Mouse (Mus musculus) telencephalon, adult 2 months (tissue): ENCODE results near the gene Fgf11.

Experiments
- DNase-seq: peaks from one replicate; pipeline ENCODE4 v3.0.0-alpha.2; 2011; ENCODE audit warnings: low read depth, low spot score

The Fgf11 gene

DNA sequence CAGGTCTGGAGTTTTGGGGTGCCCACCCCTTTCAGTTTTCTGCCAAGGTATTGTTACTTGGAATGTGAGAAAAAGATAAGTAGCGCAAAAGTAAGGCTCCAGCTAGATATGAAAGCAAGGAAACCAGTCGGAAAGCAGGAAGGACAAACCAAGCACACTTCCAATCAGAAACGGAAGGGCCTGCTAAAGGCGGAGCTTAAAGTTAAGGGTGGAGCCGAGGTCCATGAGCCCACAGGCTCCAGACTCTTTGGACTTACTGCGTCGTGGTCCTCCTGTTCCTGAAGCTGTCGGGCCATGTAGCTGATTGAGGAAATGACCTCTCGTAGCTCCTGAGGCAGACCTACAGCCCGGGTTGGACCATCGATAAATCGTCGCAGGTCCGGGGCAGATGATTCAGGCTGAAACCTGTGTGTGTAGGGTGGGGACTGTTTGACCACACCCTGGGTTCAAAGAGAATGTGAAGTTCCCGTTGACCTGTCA is 16.8 kb downstream of the Fgf11 start:
- no peak for DNase-seq

DNA sequence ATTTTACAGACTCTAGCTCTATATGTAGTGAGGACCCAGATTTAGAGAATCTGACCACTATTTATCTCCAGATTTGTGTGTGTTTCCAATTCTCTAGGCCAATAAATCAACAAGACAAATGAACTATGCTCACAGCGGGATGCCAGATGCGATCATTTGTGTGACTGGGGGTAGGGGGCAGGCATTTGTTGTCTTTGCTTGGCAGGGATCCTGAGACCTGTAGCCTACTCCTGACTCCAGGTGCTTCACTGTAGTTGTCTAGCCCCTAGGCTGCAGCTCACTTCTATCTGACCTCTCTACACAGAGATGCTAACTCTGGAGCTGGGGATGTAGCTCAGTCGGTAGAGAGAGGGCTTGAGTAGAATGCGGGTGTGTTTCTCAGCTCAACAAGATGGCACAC is 19.8 kb downstream of the Fgf11 start:
- no peak for DNase-seq

DNA sequence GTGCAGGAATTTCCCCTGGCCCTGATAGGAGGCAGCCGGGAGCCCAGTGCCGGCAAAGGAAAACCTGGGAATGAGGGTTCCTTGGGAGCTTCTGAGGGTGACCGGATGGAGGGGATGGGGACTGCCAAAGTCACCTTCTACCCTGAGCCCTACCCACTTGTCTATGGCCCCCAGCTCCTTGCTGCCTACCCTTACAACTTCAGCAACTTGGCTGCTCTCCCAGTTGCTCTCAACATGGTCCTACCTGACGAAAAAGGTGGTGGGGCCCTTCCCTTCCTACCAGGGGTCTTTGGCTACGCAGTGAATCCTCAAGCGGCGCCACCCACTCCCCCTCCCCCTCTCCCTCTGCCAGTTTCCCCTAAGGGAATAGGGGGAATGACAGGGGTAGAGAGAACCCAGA is 22.7 kb downstream of the Fgf11 start:
- DNase-seq: no peak

DNA sequence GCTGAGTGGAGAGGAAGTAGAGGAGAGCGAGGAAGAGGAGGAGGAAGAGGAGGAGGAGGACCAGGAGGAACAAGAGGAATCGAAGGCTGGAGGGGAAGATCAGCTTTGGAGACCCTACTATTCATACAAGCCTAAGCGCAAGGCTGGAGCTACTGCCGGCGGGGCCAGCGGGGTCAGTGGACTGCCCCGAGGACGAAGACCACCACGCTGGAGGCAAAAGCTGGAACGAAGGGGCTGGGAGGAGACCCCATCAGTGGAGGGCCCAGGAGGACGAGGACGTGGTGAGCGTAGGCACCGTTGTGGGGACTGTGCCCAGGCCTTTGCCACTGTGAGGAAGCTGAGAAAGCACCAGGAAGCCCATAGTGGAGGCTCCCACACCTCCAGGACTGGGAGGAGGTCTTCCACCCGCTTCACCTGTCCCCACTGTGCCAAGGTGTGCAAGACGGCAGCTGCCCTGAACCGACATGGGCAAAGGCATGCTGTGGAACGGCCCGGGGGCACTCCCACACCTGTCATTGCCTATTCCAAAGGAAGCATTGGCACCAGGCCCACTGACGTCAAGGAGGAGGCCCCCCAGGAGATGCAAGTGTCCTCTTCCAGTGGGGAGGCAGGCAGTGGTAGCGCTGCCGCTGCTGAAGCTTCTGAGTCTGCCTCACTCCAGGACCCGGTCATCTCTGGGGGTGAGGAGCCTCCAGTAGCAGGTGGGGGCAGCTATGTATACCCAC is 23.2 kb downstream of the Fgf11 start:
- no peak for DNase-seq

DNA sequence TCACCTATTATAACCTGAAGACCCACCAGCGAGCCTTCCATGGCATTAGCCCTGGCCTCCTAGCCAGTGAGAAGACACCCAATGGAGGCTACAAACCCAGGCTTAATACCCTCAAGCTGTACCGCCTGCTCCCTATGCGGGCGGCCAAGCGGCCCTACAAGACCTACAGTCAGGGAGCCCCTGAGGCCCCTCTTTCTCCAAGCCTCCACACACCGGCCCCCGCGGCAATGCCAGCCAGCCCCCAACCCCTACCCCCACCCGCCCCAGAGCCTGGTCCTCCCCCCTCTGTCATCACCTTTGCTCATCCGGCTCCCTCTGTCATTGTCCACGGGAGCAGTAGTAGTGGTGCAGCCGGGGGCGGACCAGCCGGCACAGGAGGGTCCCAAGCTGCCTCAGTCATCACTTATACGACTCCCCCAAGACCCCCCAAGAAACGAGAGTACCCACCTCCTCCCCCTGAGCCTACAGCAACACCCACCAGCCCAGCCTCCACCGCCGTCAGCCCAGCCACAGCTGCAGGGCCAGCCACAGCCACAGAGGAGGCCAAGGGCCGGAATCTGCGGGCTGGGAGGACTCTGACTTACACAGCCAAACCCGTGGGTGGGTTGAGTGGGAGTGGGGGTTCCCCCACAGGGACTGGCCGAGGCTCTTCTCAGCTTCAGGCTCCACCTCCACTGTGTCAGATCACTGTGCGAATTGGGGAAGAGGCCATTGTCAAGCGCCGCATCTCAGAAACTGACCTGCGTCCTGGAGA is 24.0 kb downstream of the Fgf11 start:
- no peak for DNase-seq

DNA sequence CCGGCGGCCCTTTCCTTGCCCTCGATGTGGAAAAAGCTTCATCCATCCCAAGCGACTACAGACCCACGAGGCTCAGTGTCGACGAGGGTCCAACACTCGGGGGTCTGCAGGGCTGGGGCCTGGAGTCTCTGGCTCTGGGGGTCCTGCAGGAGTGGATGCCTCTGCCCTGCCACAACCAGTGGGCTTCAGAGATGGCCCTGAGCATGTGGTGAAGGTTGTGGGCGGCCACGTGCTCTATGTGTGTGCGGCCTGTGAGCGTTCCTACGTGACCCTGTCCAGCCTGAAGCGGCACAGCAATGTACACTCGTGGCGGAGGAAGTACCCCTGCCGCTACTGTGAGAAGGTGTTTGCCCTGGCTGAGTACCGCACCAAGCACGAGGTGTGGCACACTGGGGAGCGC is 25.2 kb downstream of the Fgf11 start:
- no peak for DNase-seq

DNA sequence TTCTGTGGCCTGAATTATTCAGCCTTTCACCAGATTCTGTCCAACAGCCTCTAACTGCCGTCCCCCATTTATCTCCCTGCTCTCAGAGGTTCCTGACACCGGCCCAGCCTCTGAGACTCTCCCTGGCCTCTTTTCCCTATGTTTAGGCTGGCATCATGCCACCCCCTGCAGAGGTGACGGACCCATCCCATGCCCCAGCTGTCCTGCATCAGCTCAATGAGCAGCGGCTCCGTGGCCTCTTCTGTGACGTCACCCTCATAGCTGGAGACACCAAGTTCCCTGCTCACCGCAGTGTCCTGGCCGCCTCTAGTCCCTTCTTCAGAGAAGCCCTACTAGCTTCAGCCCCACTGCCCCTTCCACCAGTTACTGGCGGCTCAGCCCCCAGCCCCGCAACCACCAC is 25.9 kb downstream of the Fgf11 start:
- no peak for DNase-seq

DNA sequence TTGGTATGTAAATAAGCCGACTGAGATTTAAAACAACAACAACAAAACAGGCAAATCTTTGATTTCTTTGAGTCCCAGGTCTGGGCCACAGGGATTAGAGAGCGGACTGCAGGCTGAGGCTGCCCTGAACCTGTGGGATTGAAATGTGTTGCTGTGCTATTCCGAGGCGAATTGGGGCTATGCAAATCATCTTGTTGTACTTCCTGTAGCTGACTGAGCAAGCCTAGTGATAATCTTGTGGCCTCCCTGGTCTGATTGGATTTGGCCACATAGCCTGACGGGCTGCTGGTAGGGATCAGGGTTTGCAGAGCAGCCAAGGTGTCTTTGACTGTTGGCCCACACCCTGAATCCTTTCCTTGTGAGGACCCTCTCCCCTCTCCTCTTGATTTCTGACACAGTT is 26.7 kb downstream of the Fgf11 start:
- no peak for DNase-seq

DNA sequence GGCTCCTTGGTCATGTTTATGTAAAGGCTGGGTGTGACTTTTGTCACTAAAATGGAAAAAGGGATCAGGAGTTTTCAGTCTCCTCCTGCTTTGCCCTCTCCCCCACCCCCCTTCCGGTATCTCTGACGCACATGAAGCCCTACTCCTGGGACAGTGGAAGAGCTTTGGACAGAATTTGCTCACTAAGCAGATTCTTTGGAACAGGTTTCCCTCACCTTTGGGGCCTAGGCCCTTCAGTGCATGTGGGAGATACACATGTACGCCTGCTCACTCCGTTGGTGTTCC is 34.1 kb downstream of the Fgf11 start:
- no peak for DNase-seq

DNA sequence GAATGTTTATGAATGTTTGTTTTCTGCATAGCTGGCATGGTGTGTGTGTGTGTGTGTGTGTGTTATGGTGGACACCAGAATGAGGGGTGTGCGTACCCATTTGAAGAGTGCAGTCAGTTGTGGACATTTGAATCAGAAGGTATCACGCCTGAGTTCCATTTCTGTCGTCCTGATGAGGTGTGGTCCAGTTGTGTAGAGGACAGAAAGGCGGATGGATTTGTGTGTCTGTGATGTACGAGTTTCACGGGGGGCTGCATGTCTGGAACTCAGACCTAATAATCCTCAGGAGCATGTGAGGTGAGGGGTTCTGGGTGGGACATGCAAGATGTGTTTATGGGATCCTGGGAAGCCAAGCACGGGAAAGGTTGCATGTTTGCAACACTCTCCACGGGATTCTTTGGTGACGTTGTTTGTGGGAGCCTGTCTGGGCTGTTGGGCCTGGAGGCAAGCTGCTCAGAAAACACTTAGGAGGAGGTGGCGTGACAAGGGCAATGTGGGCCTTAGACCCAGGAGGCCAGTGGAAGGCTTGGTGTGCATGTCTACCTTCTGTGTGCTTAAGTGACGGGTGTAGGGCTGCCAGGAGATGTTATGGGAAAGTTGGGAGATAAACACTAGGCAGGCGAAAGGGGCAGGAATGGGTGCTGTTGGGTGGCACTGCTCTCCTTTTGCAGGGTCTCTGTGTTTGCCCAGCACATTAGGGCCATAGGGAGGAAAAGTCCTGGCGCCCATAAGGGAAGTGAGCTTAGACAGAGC is 34.6 kb downstream of the Fgf11 start:
- no peak for DNase-seq

DNA sequence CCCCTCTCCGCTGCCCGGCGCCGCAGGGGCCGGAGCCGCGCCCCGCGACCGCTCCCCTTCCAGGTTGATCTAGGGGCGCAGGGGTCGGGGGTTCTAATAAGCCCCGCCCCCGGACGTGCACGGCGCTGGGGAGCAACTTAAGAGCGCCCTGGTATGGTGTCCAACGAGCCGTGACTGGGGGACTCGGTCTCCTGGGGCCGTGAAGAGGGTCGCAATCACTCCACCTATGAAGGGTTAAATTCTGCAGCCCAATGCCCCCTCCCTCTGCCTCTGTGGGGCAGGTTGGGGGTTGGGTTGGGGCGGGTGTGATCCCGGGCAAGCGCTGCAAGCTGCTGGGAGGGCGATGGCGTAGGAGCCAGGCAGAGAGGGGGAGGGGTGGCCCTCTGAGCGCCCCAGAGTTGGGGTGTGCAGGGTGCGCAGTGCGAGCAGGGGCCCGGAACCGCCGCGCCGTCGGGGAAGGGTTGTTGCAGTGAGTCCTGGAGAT is 35.5 kb downstream of the Fgf11 start:
- no peak for DNase-seq

DNA sequence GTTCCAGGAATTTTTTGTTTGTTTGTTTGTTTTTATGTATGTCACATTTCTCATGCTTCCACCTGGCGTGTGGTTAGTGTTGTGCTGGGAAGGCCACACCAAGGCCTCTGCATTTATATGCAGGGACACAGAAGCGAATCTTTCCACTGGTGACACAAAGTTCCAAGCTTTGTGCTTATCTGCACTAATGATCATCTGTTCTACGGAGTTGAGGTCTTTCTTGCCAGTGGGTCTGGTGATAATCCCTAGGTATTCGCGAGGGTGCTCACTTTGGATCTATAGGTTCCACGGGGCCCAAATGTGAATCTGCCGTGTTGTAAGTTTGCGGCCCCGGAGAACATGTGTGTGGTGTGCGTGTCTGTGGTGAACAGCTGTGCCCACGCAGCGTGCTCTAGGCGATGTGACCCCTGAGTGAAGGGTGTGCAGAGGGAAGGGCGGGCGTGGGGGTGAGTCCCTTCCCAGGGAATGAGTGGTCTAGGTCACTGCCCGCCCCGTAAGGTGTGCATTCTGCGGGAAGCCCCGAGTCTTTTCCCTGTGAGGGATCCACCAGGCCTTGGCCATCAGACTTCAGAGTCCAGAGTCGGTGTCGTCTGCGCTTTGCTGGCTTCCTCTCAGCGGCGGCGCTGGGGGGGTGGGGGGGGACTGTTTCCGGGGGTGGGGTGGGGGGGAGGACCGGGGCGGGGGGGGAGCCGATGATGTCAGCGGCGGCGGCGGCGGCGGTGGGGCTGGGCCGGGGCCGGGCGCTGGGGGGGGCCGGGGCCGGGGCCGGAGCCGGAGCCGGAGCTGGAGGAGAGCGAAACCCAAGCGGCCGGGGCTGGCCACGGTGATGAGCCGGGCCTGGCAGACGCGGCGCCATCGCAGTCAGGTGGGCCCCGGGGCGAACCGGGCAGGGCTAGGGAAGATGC is 36.2 kb downstream of the Fgf11 start, which contains the start of gene Zbtb4:
Gene Zbtb4 (plus strand): TSS at position 692 of the 905 bp plus-strand sequence.
- no peak for DNase-seq

DNA sequence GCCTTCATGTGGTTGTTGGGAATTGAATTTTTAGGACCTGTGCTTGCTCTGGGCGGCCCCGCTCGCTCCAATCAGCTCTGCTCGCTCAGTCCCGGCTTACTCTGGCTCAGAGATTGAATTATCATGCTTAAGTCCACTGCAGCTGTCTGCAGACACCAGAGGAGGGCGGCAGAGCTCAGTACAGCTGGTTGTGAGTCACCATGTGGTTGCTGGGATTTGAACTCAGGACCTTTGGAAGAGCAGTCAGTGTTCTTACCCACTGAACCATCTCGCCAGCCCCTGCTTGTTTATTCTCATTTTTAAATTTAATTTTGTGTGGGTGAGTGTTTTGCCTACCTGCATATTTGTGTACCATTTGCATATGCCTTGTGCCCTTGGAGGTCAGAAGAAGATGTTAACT is 38.1 kb downstream of the Fgf11 start:
- DNase-seq: no peak

DNA sequence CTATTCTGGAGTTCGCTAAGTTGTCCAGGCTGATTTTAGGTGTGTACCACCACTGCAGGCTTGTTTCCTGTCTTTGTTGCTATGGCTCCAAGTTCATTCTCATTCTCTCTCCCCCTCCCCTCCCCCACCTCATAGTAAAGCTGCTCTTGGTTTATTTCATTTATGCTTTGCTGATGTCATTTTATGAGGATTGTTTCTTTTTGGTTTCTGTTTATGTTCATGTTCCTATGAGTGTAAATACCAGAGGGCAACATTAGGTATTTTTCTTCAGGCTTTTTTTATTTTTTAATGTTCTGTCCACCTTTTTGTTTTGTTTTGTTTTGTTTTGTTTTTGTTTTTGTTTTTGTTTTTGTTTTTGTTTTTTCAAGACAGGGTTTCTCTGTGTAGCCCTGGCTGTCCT is 39.8 kb downstream of the Fgf11 start, which contains the start of gene Slc35g3:
Gene Slc35g3 (minus strand): TSS at position 101 of the 400 bp plus-strand sequence.
- no peak for DNase-seq

DNA sequence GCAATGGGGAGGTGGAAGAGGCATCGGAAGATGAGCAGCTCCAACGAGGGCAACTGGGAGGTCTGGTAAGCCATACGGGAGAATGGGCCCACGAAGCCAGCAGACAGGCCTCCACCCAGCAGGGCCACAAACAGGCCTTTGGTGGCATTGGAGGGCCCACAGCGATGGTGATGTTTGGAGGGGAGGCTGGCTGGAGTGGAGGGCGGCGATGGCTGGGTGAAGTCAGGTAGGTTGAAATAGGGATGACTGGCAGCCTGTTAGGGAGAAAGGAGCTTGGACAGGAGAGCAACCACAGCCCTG is 40.8 kb downstream of the Fgf11 start:
- no peak for DNase-seq

DNA sequence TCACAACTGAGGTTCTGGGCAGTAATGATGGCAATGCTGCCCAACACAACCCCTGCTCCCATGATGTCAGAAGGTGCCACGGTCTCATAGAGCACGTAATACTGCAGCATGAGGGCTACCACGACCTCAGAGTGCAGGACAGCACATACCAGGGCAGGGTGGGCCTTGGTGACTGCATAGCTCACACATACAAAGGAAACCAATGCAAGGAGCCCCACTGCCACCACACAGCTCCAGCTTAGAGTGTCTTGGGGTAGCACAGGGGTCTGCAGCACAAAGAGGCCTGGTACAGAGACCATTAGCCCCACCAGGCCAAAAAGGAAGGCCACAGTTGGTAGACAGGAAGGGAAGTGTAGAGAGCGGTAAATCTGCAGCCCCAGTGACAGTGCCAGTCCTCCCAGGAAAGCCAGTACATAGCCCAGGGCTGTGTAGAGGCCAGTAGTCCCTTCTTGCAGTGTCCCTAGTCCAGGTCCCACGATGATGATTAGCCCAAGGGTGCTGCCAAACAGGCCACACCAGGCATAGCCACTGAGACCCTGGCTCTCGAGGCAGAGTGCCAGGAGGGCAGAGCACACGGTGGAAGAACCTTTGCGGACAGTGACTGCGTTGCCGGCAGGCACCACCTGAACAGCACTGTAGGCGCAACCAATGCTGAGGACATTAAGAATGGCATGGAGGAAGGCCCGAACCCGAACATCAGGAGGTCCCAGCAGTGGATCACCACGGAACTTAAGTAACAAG is 41.3 kb downstream of the Fgf11 start:
- DNase-seq: no peak

DNA sequence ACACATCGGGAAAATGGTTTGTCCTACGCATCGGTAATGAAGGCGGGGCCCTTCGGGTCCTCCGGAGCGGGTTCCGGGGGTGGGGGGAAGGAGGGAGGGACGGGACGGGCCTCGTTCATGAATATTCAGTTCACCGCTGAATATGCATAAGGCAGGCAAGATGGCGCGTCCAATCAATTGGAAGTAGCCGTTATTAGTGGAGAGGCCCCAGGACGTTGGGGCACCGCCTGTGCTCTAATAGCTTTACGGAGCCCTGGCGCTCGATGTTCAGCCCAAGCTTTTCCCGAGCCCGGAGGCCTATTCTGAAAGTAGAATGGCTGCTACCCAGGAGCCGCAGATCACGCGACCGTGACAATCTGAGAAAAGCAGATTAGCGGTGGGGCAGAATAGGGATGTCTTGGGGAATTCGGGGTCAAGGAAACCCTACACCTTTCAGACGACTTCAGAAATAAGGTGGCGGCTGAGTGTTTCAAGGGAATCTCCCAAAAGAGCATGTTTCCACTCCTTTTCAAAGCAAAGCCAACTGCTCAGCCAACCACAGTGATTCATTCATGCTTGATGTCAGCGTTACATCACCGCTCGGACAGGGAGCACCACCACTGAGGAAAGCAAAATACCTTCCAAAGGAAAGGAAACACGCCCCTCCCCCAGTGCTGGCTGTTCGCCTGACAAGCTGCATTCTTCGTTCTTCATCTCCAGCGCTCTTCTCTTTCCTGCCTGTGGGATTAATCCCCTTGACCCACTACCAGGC is 42.5 kb downstream of the Fgf11 start:
- DNase-seq: peak; percentile 90

DNA sequence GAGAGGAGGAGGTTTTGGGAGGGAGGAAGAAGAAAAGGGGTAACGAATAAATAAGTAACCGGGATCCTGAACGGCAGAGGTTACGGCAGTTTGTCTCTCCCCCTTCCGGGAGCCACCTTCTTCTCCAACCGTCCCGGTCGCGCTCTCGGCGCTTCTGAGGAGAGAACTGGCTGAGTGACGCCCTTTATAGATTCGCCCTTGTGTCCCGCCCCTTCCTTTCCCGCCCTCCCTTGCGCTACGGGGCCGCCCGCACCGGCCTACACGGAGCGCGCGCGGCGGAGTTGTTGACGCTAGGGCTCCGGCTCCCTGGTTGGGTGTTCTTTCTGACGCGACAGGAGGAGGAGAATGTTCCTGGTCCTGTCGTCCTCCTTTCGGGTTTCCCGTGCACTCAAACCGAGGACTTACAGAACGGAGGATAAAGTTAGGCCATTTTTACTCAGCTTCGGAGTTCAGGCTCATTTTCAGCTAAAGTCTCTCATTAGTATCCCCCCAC is 43.1 kb downstream of the Fgf11 start, which contains the start of gene Polr2a:
Gene Polr2a (minus strand): TSS at position 160 of the 493 bp plus-strand sequence.
- DNase-seq: peak; percentile 97

DNA sequence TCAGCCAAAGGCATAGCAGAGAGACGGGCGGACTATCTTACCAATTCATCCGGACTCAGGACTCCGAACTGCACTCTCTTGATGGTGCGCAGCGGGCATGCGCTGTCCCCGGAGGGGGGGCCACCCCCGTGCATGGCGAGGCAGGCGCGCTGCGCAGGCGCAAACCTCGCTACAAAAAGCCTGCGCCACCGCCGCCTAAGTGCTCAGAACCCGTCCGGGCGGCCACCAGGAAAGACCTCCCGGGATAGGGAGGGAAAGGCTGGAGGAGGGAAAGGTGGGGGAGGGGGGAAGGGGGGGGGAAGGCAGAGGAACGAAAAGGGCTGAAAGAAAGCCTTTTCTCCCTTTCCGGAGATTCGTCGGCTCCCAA is 43.6 kb downstream of the Fgf11 start:
- DNase-seq: peak; percentile 86
